Mouse (Mus musculus) midbrain, embryonic 13.5 days (tissue): ENCODE data around the gene Atp6v1b1. TPM values are rescaled to one million over a fixed set of nuclear protein-coding genes. Genes with fewer than 3 reads are reported as not detected.

Experiments
- ATAC-seq: fragments of 200-750 bp; cut with Nextera tagmentation; 2 replicates; pipeline ENCODE4 v1.8.0; 2017; ENCODE audit warnings: mild to moderate bottlenecking, moderate TSS enrichment, moderate library complexity
- H3K27ac ChIP-seq: fragments of 300-500 bp; sonication (generic); 2 replicates; pipeline ENCODE4 v1.5.1; 2015; ENCODE audit warnings: inconsistent platforms, mild to moderate bottlenecking, moderate library complexity
- H3K27me3 ChIP-seq: fragments of 300-500 bp; sonication (generic); 2 replicates; pipeline ENCODE4 v1.6.1; 2015; ENCODE audit warnings: mild to moderate bottlenecking, inconsistent platforms
- H3K36me3 ChIP-seq: fragments of 300-500 bp; sonication (generic); 2 replicates; pipeline ENCODE4 v1.6.1; 2015; ENCODE audit warnings: mild to moderate bottlenecking, inconsistent platforms
- H3K4me1 ChIP-seq: fragments of 300-500 bp; sonication (generic); replicated peaks from 2 replicates; pipeline ENCODE4 v1.6.1; 2015; ENCODE audit warnings: inconsistent platforms
- H3K4me2 ChIP-seq: fragments of 300-500 bp; sonication (generic); replicated peaks from 2 replicates; pipeline ENCODE4 v1.6.1; 2015; ENCODE audit warnings: moderate library complexity, mild to moderate bottlenecking, inconsistent platforms
- H3K4me3 ChIP-seq: fragments of 300-500 bp; sonication (generic); replicated peaks from 2 replicates; pipeline ENCODE4 v1.5.1; 2015; ENCODE audit warnings: mild to moderate bottlenecking, inconsistent platforms
- H3K9ac ChIP-seq: fragments of 300-500 bp; sonication (generic); replicated peaks from 2 replicates; pipeline ENCODE4 v1.6.1; 2015; ENCODE audit warnings: mild to moderate bottlenecking, inconsistent platforms
- H3K9me3 ChIP-seq: fragments of 300-500 bp; sonication (generic); 2 replicates; pipeline ENCODE4 v1.6.1; 2016; ENCODE audit warnings: mild to moderate bottlenecking, inconsistent platforms
- WGBS: fragments of 180-500 bp; shearing (Covaris S2); methylation state at CpG from one replicate; pipeline ENCODE4 v1.1.7; 2015; 5-methylcytosine and 5-hydroxymethylcytosine counted together
- polyA plus RNA-seq: library from polyadenylated mRNA; unstranded; fragments of >200 nt; fragmentation: Nextera tagmentation; extraction: Ambion mirVana; gene quantifications from 2 replicates; pipeline ENCODE4 v1.2.1, GENCODE M21; 2015

Atp6v1b1 gene
- polyA plus RNA-seq, 1 experiment from 2014 or later, result not detected

DNA sequence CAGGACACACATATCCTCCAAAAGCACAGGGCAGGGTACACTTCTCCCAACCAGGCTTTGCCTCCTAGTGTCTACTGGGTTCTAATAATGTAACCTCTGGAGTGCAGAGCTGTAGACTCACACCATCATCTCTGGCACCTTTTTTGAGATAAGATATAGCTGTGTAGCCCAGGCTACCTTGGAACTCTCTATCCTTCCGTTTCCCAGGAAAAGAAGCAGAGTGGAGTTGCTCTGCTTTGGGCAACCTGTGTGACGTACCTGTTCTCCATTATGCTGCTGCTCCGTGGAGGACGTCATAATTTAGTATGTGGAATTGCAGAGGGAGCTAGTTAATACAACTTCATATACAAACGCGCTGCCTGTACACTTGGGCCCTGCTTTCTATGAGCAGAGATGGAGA, 19.6 kb downstream of the Atp6v1b1 start, which contains the start of gene Ankrd53:
Ankrd53 (plus strand) TSS at position 301 of the 400 bp plus-strand sequence.
- H3K9ac ChIP-seq, result peak within 1 kb of the TSS; percentile 23; the same call in 1 of the 2 replicates
- no peaks in the 10 kb centered on the region for H3K9me3 ChIP-seq
- no peaks in the 10 kb centered on the region for H3K36me3 ChIP-seq
- WGBS, result 30% methylated on average over 6 of the region's 6 CpGs
- H3K4me3 ChIP-seq, result peak within 1 kb of the TSS; percentile 24
- H3K27me3 ChIP-seq, result peaks cover 71% of the 10 kb centered on the region
- no peak for ATAC-seq
- H3K27ac ChIP-seq, result no peak within 1 kb of the TSS
- peaks cover 16% of the 10 kb centered on the region for H3K4me1 ChIP-seq
- peak within 1 kb of the TSS; percentile 53 for H3K4me2 ChIP-seq

DNA sequence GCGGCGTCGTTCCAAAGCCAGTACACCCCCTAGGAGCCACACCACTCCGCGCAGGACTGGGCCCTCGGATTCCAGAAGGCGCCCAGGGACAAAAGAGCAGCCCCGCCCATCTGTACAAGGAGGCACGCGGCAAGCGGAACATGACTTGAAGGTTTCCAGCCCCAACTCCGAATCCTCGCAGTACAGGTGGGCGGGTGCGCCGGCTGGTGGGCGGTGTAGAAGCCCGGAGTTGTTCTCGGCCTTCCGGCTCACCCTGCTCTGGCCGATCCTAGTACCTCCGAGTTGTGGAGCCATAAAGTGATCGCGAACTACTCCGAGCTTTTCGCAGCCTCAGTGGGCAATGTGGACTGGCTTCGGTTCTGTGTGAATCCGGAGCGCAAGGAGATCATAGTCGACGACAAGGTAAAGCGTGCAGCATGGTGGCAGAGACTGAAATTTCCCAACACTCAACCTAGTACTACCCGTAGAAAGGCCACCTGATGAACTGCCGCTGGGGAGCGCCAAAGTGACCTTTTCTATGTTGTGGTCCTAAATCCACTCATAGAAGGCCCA, 20.2 kb downstream of the Atp6v1b1 start:
- peak overlapping the region; percentile 23; the same call in 1 of the 2 replicates for H3K9ac ChIP-seq
- 2% methylated on average over 35 of the region's 35 CpGs for WGBS
- ATAC-seq, result 0 out of 2 replicates have a peak, but pooled peaks have one; percentile 31

GRCm38 (mm10) chr6:83766982-83767381, 24.2 kb downstream of the Atp6v1b1 start:
- no peak overlapping the region for H3K9ac ChIP-seq
- H3K9me3 ChIP-seq, result no peaks in the 10 kb centered on the region
- WGBS, result 93% methylated on average over 3 of the region's 3 CpGs
- H3K4me3 ChIP-seq, result no peak overlapping the region
- ATAC-seq, result no peak
- no peak overlapping the region for H3K4me2 ChIP-seq
- no peak overlapping the region for H3K27ac ChIP-seq
- peaks cover 9% of the 10 kb centered on the region for H3K4me1 ChIP-seq
- peaks cover 33% of the 10 kb centered on the region for H3K27me3 ChIP-seq
- peaks cover 40% of the 10 kb centered on the region for H3K36me3 ChIP-seq

More for the DNA sequence above, 20.2 kb downstream of the Atp6v1b1 start:
- H3K9me3 ChIP-seq, result no peaks in the 10 kb centered on the region
- no peak overlapping the region for H3K27ac ChIP-seq
- H3K4me2 ChIP-seq, result peak overlapping the region; percentile 53
- peaks cover 14% of the 10 kb centered on the region for H3K4me1 ChIP-seq
- peaks cover 65% of the 10 kb centered on the region for H3K27me3 ChIP-seq
- H3K4me3 ChIP-seq, result peak overlapping the region; percentile 24
- H3K36me3 ChIP-seq, result peaks cover 5% of the 10 kb centered on the region; the same call in 1 of the 2 replicates

GRCm38 (mm10) chr6:83768485-83768884, 25.7 kb downstream of the Atp6v1b1 start:
- no peak overlapping the region for H3K9ac ChIP-seq
- ATAC-seq, result no peak
- H3K27me3 ChIP-seq, result peaks cover 18% of the 10 kb centered on the region
- 90% methylated on average over 5 of the region's 5 CpGs for WGBS
- H3K9me3 ChIP-seq, result no peaks in the 10 kb centered on the region
- H3K36me3 ChIP-seq, result peaks cover 54% of the 10 kb centered on the region
- H3K4me1 ChIP-seq, result peaks cover 6% of the 10 kb centered on the region; the same call in 1 of the 2 replicates
- no peak overlapping the region for H3K27ac ChIP-seq
- H3K4me3 ChIP-seq, result no peak overlapping the region
- H3K4me2 ChIP-seq, result no peak overlapping the region

- peak overlapping the region; percentile 96; the same call in 1 of the 2 replicates for H3K9ac ChIP-seq
- ATAC-seq, result no peak
- peaks cover 38% of the 10 kb centered on the region for H3K36me3 ChIP-seq
These were observed 31.3 kb downstream of the Atp6v1b1 start for GRCm38 (mm10) chr6:83774126-83774525.

GRCm38 (mm10) chr6:83774781-83775563, 32.2 kb downstream of the Atp6v1b1 start:
- peak overlapping the region; percentile 85 for H3K27ac ChIP-seq
- peaks cover 30% of the 10 kb centered on the region for H3K36me3 ChIP-seq
- peak overlapping the region; percentile 96 for H3K9ac ChIP-seq
- ATAC-seq, result peak; percentile 67
- H3K4me3 ChIP-seq, result peak overlapping the region; percentile 95
- no peaks in the 10 kb centered on the region for H3K27me3 ChIP-seq
- no peaks in the 10 kb centered on the region for H3K9me3 ChIP-seq
- H3K4me2 ChIP-seq, result peak overlapping the region; percentile 71
- peaks cover 23% of the 10 kb centered on the region for H3K4me1 ChIP-seq
- 4% methylated on average over 14 of the region's 14 CpGs for WGBS

More at GRCm38 (mm10) chr6:83774126-83774525, 31.3 kb downstream of the Atp6v1b1 start:
- Histone ChIP-seq H3K4me3 (peak overlapping the region; percentile 95), H3K27me3 (no peaks in the 10 kb centered on the region), H3K9me3 (no peaks in the 10 kb centered on the region), H3K4me1 (peaks cover 23% of the 10 kb centered on the region), H3K4me2 (peak overlapping the region; percentile 71), H3K27ac (no peak overlapping the region)
- WGBS, result 73% methylated on average over 9 of the region's 9 CpGs

GRCm38 (mm10) chr6:83775638-83776293, 33.0 kb downstream of the Atp6v1b1 start, which contains the start of gene Tex261:
Gene Tex261 (minus strand): TSS chr6:83775813.
- no peaks in the 10 kb centered on the region for H3K27me3 ChIP-seq
- peak within 1 kb of the TSS; percentile 85 for H3K27ac ChIP-seq
- under 1% methylated on average over 44 of the region's 45 CpGs for WGBS

GRCm38 (mm10) chr6:83778306-83778705, 35.5 kb downstream of the Atp6v1b1 start:
- Histone ChIP-seq H3K27ac (no peak overlapping the region), H3K4me3 (no peak overlapping the region), H3K9ac (no peak overlapping the region), H3K4me2 (no peak overlapping the region), H3K36me3 (peaks cover 3% of the 10 kb centered on the region; the same call in 1 of the 2 replicates), H3K4me1 (peaks cover 18% of the 10 kb centered on the region), H3K9me3 (no peaks in the 10 kb centered on the region), H3K27me3 (no peaks in the 10 kb centered on the region)
- no peak for ATAC-seq
- WGBS, result 91% methylated on average over 7 of the region's 7 CpGs

More at GRCm38 (mm10) chr6:83775638-83776293, 33.0 kb downstream of the Atp6v1b1 start, which contains the start of gene Tex261:
- peak within 1 kb of the TSS; percentile 96 for H3K9ac ChIP-seq
- peak; percentile 98 for ATAC-seq
- peaks cover 23% of the 10 kb centered on the region for H3K4me1 ChIP-seq
- H3K9me3 ChIP-seq, result no peaks in the 10 kb centered on the region
- peak within 1 kb of the TSS; percentile 71 for H3K4me2 ChIP-seq
- H3K4me3 ChIP-seq, result peak within 1 kb of the TSS; percentile 95
- peaks cover 24% of the 10 kb centered on the region for H3K36me3 ChIP-seq

DNA sequence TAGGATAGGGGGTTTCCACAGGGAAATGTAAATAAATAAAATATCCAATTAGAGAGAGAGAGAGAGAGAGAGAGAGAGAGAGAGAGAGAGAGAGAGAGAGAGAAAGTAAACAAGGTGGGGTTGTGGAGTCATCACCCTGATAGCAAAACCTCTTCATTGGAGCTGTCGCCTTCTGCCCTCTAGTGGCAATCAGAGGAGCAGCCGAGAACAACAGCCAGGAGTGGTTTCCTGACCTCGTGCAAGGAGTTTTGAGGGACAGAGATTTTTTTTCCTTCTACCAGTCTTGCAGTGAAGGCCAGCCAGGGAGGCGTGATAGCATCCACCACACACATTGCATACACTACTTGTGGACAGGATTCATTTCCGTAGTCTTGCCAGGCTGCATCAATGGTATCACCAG, 36.2 kb downstream of the Atp6v1b1 start:
- Histone ChIP-seq H3K36me3 (no peaks in the 10 kb centered on the region), H3K4me3 (no peak overlapping the region), H3K27me3 (no peaks in the 10 kb centered on the region), H3K4me1 (peaks cover 11% of the 10 kb centered on the region), H3K27ac (no peak overlapping the region), H3K9me3 (no peaks in the 10 kb centered on the region), H3K9ac (no peak overlapping the region), H3K4me2 (no peak overlapping the region)
- WGBS, result 7% methylated on average over 5 of the region's 5 CpGs
- ATAC-seq, result no peak

DNA sequence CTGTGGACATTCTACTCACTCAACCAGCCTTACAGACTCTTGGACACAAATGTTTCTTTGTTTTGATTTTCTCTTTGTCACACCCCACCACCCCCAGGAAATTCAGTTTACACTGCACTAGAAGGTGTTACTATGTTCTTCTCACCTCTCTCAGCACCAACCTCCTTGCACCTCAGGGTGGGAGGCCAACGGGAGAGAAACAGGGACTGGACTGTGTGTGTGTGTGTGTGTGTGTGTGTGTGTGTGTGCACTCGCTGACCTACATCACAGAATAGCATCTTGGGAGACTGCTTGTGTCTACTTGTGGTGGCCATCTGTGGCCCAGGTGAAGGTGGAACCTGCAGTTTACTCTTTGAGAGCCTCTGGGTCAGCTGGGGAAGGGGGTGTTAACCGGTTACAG, 43.6 kb downstream of the Atp6v1b1 start:
- Histone ChIP-seq H3K36me3 (no peaks in the 10 kb centered on the region), H3K4me3 (no peak overlapping the region), H3K9me3 (no peaks in the 10 kb centered on the region), H3K9ac (no peak overlapping the region), H3K4me2 (no peak overlapping the region), H3K27me3 (0 out of 2 replicates have a peak, but pooled peaks cover under 1% of the 10 kb centered on the region), H3K27ac (no peak overlapping the region), H3K4me1 (no peaks in the 10 kb centered on the region)
- ATAC-seq, result no peak
- 74% methylated on average over 3 of the region's 3 CpGs for WGBS

DNA sequence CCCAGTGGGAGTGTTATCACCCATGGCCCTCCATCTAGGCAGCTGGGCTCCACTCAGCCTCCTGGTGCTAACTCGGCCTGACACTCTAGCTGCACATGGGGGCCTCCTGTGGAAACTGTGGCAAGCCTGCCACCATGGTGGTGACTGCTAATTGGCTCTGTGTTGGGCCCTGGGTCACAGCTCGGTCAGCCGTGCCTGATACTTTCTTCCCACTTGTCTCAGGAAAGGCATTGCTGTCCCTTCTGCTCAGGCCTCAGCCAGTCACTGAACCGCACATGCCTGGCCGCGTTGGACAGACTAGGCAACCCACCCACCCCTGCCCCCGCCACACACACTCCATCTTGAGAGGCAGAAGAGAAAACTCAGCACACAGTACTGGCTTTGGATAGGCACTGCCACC, 45.8 kb downstream of the Atp6v1b1 start:
- H3K4me1 ChIP-seq, result no peaks in the 10 kb centered on the region
- no peak overlapping the region for H3K4me2 ChIP-seq
- H3K9ac ChIP-seq, result no peak overlapping the region
- H3K4me3 ChIP-seq, result no peak overlapping the region
- H3K36me3 ChIP-seq, result no peaks in the 10 kb centered on the region
- 60% methylated on average over 7 of the region's 7 CpGs for WGBS
- H3K9me3 ChIP-seq, result no peaks in the 10 kb centered on the region
- 0 out of 2 replicates have a peak, but pooled peaks cover 7% of the 10 kb centered on the region for H3K27me3 ChIP-seq
- H3K27ac ChIP-seq, result no peak overlapping the region
- no peak for ATAC-seq
